Mouse (Mus musculus) liver, adult 2 months (tissue): Measurements from ENCODE around the gene Pip5k1b.

Source experiments
- CTCF ChIP-seq: fragments of 200-500 bp; IDR thresholded peaks from 2 replicates; pipeline ENCODE4 v1.5.1; 2011; ENCODE audit warnings: low read depth, low read length, control low read depth
- POLR2A ChIP-seq: fragments of 200-500 bp; IDR thresholded peaks from 2 replicates; pipeline ENCODE4 v1.6.1; 2011; ENCODE audit warnings: low read length, control low read depth; ENCODE audit not compliant: insufficient read depth; ENCODE audit errors: extremely low read depth

DNA sequence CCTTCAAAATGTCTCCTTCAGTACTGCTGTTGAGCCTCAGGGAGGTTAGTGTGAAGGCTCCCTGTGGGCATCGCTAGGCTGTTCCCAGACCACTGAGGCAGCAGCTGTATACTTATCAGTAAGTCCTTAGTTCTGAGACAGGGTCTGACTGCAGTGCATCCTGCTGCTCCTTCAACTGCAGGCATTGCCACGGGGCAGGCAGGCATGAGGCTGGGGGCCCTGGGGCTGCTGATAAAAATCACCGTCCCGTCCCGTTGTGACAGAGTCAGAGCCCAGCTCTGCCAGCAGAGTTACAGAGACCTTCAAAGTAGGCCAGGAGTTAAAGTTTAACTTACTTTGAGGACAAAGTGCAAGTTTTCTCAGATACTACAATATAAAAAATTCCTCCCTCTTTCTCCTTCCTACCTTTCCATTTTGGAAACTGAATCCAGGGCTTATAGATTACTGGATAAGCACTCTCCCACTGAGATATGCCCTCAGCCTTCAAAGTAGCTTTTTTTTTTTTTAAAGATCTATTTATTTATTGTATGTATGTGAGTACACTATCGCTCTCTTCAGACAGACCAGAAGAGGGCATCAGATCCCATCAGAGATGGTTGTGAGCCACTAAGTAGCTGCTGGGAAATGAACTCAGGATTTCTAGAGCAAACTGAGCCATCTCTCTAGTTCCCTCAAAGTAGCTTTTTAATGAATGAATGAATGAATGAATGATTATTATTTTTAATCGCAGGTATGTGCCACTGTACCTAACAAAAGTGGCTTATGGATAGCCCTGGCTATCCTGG is 289.4 kb downstream of the Pip5k1b start:
- TF ChIP-seq CTCF (no peak), POLR2A (0 out of 2 replicates have a peak, but pooled peaks have one; percentile 16)
